Mouse (Mus musculus): Measurements from ENCODE around the gene Doc2a. TPM values are rescaled to one million over a fixed set of nuclear protein-coding genes. Genes with fewer than 3 reads are reported as not detected.

The Doc2a gene
- 14.1 and 30.1 TPM in 2 replicates for polyA plus RNA-seq (2021; fragmentation: Nextera tagmentation)
- long read RNA-seq, experiment 1, transcript Doc2a-201 (11 exons, 2,538 nt): major isoform, 36 of 105 reads
- long read RNA-seq, experiment 1, partial matches to known transcripts: 33 of 105 reads
- long read RNA-seq, experiment 1, other reads (novel, unspliced or antisense): 36 of 105 reads
- long read RNA-seq, experiment 2, partial matches to known transcripts: 15 of 29 reads
- long read RNA-seq, experiment 2, other reads (novel, unspliced or antisense): 10 of 29 reads

DNA sequence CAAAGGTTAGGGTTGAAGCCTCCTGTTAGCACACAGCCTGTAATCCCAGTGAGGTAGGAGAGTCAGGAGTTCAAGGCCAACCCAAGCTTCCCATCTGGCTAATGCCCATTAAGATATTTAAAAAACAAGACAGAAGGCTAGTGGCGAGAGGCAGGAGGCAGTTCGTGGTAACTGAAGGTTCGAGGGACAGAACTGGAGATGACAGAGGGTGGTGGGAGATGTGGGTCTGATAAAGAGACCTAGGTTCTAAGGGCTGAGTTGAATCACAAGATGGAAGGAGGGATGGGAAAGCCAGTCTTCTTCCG, at the start of gene Doc2a:
TSS of gene Doc2a (plus strand) at position 301 of the 305 bp plus-strand sequence.

DNA sequence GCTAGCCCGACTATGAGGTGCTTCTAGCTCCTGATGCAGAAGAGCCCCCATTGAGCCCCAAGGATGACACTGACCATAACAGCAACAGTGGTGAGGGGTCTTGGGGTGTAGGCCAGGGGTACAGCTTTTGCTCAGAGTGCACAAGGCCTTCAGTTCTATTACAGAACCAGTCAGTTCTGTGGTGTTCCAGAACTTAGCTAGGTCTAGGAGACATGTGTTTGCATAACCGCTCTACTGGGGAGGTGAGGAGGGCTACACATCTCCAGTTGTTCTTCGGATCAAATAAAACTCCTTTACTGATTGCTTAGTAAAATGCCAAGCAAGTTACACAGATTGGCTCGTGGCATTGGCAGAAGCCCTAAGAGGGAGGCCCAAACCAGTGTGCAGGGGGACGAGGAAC, 15.7 kb upstream of the Doc2a start, which contains the start of gene 4930451I11Rik:
TSS of gene 4930451I11Rik (minus strand) at position 101 of the 400 bp plus-strand sequence.

GRCm38 (mm10) chr7:126861429-126862130, 14.4 kb downstream of the Doc2a start, which contains the start of gene Hirip3:
Gene Hirip3 (plus strand): TSS chr7:126861972.

DNA sequence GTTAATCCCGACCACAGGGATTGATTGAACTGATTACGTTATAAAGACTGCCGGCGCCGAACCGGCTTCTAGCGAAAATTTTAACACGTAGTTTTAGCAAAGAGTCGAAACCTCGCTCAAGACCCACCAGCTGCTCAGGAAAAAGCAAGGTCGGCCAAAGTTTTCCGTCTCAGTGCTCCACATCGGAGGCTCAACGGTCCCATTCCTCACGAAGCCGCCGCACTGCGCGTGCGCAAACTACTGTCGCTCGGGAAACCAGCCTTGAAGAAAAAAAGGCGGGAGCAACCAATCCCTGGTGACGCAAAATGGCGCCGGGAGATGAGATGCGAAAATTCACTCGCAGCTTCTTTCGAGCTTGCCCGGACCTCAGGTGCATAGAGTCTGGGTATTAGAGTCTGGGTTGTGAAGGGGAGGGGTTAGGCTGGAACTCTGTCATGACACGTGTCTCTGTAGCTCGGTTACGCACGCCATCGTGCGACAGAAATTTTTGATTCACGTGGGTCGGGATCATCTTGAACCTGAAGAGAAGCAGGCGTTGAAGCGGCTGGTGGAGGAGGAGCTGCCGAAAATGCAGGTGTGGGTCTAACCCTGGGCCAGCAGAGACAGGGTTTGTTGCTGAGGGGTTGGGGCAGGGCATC, 15.1 kb downstream of the Doc2a start, which contains the start of gene Ino80e:
TSS of gene Ino80e (minus strand) at position 231 of the 638 bp plus-strand sequence.

DNA sequence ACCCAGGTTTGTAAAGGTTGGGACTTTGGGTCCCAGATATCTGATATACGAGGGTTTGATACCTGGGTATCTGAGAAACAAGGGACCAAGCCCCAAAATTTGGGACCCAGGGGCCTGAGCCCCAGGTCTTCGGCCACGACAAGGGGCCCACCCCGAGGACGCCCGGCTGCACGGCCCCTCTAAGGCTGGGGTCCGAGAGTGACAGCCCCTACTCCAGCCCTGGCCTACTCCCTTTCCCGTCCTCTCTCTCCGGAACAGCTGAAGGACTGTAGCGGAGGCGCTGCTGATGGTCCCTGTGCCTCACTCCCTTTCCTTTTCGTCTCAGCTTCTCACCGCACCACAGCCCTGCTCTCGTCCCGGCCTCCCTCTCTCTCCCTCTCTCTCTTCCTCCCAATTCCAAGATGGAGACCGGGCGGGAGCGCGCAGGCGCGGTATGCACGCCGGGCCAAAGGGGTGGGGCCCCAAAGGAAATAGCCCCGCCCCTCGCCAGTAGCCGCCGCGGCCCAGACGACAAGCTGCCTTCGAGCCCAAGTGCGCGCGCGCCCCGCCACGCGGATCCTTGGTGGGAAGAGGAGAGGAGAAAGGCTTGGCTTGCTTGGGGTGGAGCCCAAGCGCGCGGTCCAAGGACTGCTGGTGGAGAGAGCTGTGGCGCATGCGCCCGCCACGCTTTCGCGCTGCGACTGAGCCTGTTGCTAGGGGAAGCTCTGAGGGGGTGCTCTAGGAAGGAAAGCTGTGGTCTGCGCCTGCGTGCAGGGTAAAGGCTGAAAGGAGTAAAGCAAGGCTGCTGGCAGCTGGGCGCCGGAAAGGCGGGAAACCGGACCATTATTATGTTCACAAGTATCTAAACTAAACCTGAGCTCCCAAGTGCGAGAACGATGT, 37.3 kb downstream of the Doc2a start, which contains the start of gene Taok2:
TSS of gene Taok2 (minus strand) at position 418 of the 879 bp plus-strand sequence.

Other genes with a start within 250 kb of the Doc2a start
- 44.2 and 54.6 TPM in 2 replicates for gene Nupr1, start 216.6 kb upstream of the Doc2a start, polyA plus RNA-seq (2021; fragmentation: Nextera tagmentation)
- 29.1 and 30.0 TPM in 2 replicates for gene Sgf29, start 198.1 kb upstream of the Doc2a start, polyA plus RNA-seq (2021; fragmentation: Nextera tagmentation)
- gene Sult1a1, start 171.0 kb upstream of the Doc2a start, polyA plus RNA-seq (2021; fragmentation: Nextera tagmentation): 13.9 and 18.1 TPM in 2 replicates
- gene Bola2, start 152.0 kb upstream of the Doc2a start, polyA plus RNA-seq (2021; fragmentation: Nextera tagmentation): 240 and 251 TPM in 2 replicates
- gene Slx1b, start 151.6 kb upstream of the Doc2a start, polyA plus RNA-seq (2021; fragmentation: Nextera tagmentation): 10.0 and 10.4 TPM in 2 replicates
- gene Coro1a, start 139.6 kb upstream of the Doc2a start, polyA plus RNA-seq (2021; fragmentation: Nextera tagmentation): 128 and 147 TPM in 2 replicates
- gene Mapk3, start 87.8 kb upstream of the Doc2a start, polyA plus RNA-seq (2021; fragmentation: Nextera tagmentation): 34.5 and 44.7 TPM in 2 replicates
- 0.40 and 0.59 TPM in 2 replicates for gene Gdpd3, start 81.1 kb upstream of the Doc2a start, polyA plus RNA-seq (2021; fragmentation: Nextera tagmentation)
- 119 and 625 TPM in 2 replicates for gene Ypel3, start 70.5 kb upstream of the Doc2a start, polyA plus RNA-seq (2021; fragmentation: Nextera tagmentation)
- gene Tbx6, start 65.9 kb upstream of the Doc2a start, polyA plus RNA-seq (2021; fragmentation: Nextera tagmentation): 0.20 TPM in 1 of 2 replicates, not detected in the other
- gene Ppp4c, start 54.9 kb upstream of the Doc2a start, polyA plus RNA-seq (2021; fragmentation: Nextera tagmentation): 53.5 and 61.0 TPM in 2 replicates
- 5.9 and 8.8 TPM in 2 replicates for gene Fam57b, start 49.7 kb upstream of the Doc2a start, polyA plus RNA-seq (2021; fragmentation: Nextera tagmentation)
- gene 4930451I11Rik, start 15.8 kb upstream of the Doc2a start, polyA plus RNA-seq (2021; fragmentation: Nextera tagmentation): 1.2 and 2.7 TPM in 2 replicates
- gene Hirip3, start 14.6 kb downstream of the Doc2a start, polyA plus RNA-seq (2021; fragmentation: Nextera tagmentation): 3.4 and 4.3 TPM in 2 replicates
- 44.1 and 57.6 TPM in 2 replicates for gene Ino80e, start 15.0 kb downstream of the Doc2a start, polyA plus RNA-seq (2021; fragmentation: Nextera tagmentation)
- 9.7 and 10.8 TPM in 2 replicates for gene Taok2, start 37.3 kb downstream of the Doc2a start, polyA plus RNA-seq (2021; fragmentation: Nextera tagmentation)
- 30.6 and 32.0 TPM in 2 replicates for gene Tmem219, start 75.5 kb downstream of the Doc2a start, polyA plus RNA-seq (2021; fragmentation: Nextera tagmentation)
- gene Kctd13, start 81.5 kb downstream of the Doc2a start, polyA plus RNA-seq (2021; fragmentation: Nextera tagmentation): 260 and 277 TPM in 2 replicates
- 11.2 and 13.6 TPM in 2 replicates for gene Asphd1, start 102.2 kb downstream of the Doc2a start, polyA plus RNA-seq (2021; fragmentation: Nextera tagmentation)
- 68.2 and 74.7 TPM in 2 replicates for gene Sez6l2, start 103.1 kb downstream of the Doc2a start, polyA plus RNA-seq (2021; fragmentation: Nextera tagmentation)
- 223 and 227 TPM in 2 replicates for gene Cdipt, start 128.5 kb downstream of the Doc2a start, polyA plus RNA-seq (2021; fragmentation: Nextera tagmentation)
- gene Cdiptos, start 128.7 kb downstream of the Doc2a start, polyA plus RNA-seq (2021; fragmentation: Nextera tagmentation): 0.32 and 0.79 TPM in 2 replicates
- 3.3 and 3.4 TPM in 2 replicates for gene Mvp, start 167.2 kb downstream of the Doc2a start, polyA plus RNA-seq (2021; fragmentation: Nextera tagmentation)
- gene Pagr1b, start 169.1 kb downstream of the Doc2a start, polyA plus RNA-seq (2021; fragmentation: Nextera tagmentation): 0.64 TPM in 1 of 2 replicates, not detected in the other
- gene Pagr1a, start 169.9 kb downstream of the Doc2a start, polyA plus RNA-seq (2021; fragmentation: Nextera tagmentation): 3.0 and 33.4 TPM in 2 replicates
- gene Gm42742, start 173.7 kb downstream of the Doc2a start, polyA plus RNA-seq (2021; fragmentation: Nextera tagmentation): 19.0 and 44.2 TPM in 2 replicates
- gene Prrt2, start 173.8 kb downstream of the Doc2a start, polyA plus RNA-seq (2021; fragmentation: Nextera tagmentation): 86.8 and 193 TPM in 2 replicates
- 6.6 and 36.1 TPM in 2 replicates for gene Maz, start 179.6 kb downstream of the Doc2a start, polyA plus RNA-seq (2021; fragmentation: Nextera tagmentation)
- 18.0 and 24.4 TPM in 2 replicates for gene Kif22, start 195.1 kb downstream of the Doc2a start, polyA plus RNA-seq (2021; fragmentation: Nextera tagmentation)
- gene Zg16, start 239.9 kb downstream of the Doc2a start, polyA plus RNA-seq (2021; fragmentation: Nextera tagmentation): not detected in 2 replicates
- 1.2 and 2.1 TPM in 2 replicates for gene AI467606, start 243.9 kb downstream of the Doc2a start, polyA plus RNA-seq (2021; fragmentation: Nextera tagmentation)

All from left cerebral cortex, adult 6 months (tissue).